Mouse (Mus musculus): Measurements from ENCODE around the gene Arid5b. TPM values are rescaled to one million over a fixed set of nuclear protein-coding genes. Genes with fewer than 3 reads are reported as not detected.

The Arid5b gene
- total RNA-seq, 2 experiments from 2014 or later = 3.9 to 7.1 TPM

- ATAC-seq (replicated peaks; ENCODE audit: low FRiP score, poor library complexity, severe bottlenecking) = no peak
Measured at GRCm38 (mm10) chr10:68172906-68173305, 105.6 kb downstream of the Arid5b start.

- no peak for ATAC-seq (replicated peaks; ENCODE audit: low FRiP score, poor library complexity, severe bottlenecking)
Measured at GRCm38 (mm10) chr10:68171974-68172373, 106.6 kb downstream of the Arid5b start.

GRCm38 (mm10) chr10:68168613-68169012 is 109.9 kb downstream of the Arid5b start:
- ATAC-seq (replicated peaks; ENCODE audit: low FRiP score, poor library complexity, severe bottlenecking) = no peak

GRCm38 (mm10) chr10:68168141-68168540 is 110.4 kb downstream of the Arid5b start:
- ATAC-seq (replicated peaks; ENCODE audit: low FRiP score, poor library complexity, severe bottlenecking) = no peak

GRCm38 (mm10) chr10:68167118-68167517 is 111.4 kb downstream of the Arid5b start:
- ATAC-seq (replicated peaks; ENCODE audit: low FRiP score, poor library complexity, severe bottlenecking) = no peak

GRCm38 (mm10) chr10:68166695-68167086 is 111.8 kb downstream of the Arid5b start:
- ATAC-seq (replicated peaks; ENCODE audit: low FRiP score, poor library complexity, severe bottlenecking) = no peak

- ATAC-seq (replicated peaks; ENCODE audit: low FRiP score, poor library complexity, severe bottlenecking) = no peak
Measured at GRCm38 (mm10) chr10:68165709-68166694, 112.5 kb downstream of the Arid5b start.

GRCm38 (mm10) chr10:68164723-68165706 is 113.5 kb downstream of the Arid5b start:
- ATAC-seq (replicated peaks; ENCODE audit: low FRiP score, poor library complexity, severe bottlenecking) = no peak

GRCm38 (mm10) chr10:68164137-68164536 is 114.4 kb downstream of the Arid5b start:
- 0 out of 2 replicates have a peak, but pooled peaks have one; percentile 28 for ATAC-seq (replicated peaks; ENCODE audit: low FRiP score, poor library complexity, severe bottlenecking)

- ATAC-seq (replicated peaks; ENCODE audit: low FRiP score, poor library complexity, severe bottlenecking) = no peak
Measured at GRCm38 (mm10) chr10:68159759-68160158, 118.8 kb downstream of the Arid5b start.

GRCm38 (mm10) chr10:68158555-68158954 is 120.0 kb downstream of the Arid5b start:
- ATAC-seq (replicated peaks; ENCODE audit: low FRiP score, poor library complexity, severe bottlenecking) = no peak

- ATAC-seq (replicated peaks; ENCODE audit: low FRiP score, poor library complexity, severe bottlenecking) = no peak
Measured at GRCm38 (mm10) chr10:68157511-68157910, 121.0 kb downstream of the Arid5b start.

GRCm38 (mm10) chr10:68156646-68157245 is 121.8 kb downstream of the Arid5b start:
- ATAC-seq (replicated peaks; ENCODE audit: low FRiP score, poor library complexity, severe bottlenecking) = no peak

GRCm38 (mm10) chr10:68156159-68156558 is 122.4 kb downstream of the Arid5b start:
- ATAC-seq (replicated peaks; ENCODE audit: low FRiP score, poor library complexity, severe bottlenecking) = peak; percentile 44

- peak; percentile 91 for ATAC-seq (replicated peaks; ENCODE audit: low FRiP score, poor library complexity, severe bottlenecking)
Measured at GRCm38 (mm10) chr10:68155431-68156119, 123.0 kb downstream of the Arid5b start.

GRCm38 (mm10) chr10:68154046-68154765 is 124.3 kb downstream of the Arid5b start:
- ATAC-seq (replicated peaks; ENCODE audit: low FRiP score, poor library complexity, severe bottlenecking) = no peak

- no peak for ATAC-seq (replicated peaks; ENCODE audit: low FRiP score, poor library complexity, severe bottlenecking)
Measured at GRCm38 (mm10) chr10:68153344-68154045, 125.0 kb downstream of the Arid5b start.

GRCm38 (mm10) chr10:68148495-68148894 is 130.0 kb downstream of the Arid5b start:
- ATAC-seq (replicated peaks; ENCODE audit: low FRiP score, poor library complexity, severe bottlenecking) = no peak

All from erythroid progenitor cell, adult 5-6 weeks (primary cell).